Mouse (Mus musculus) hindbrain, postnatal 0 days (tissue): ENCODE results near the gene Slc25a5. TPM values are rescaled to one million over a fixed set of nuclear protein-coding genes. Genes with fewer than 3 reads are reported as not detected.

Experiments
- ATAC-seq: fragments of 200-750 bp; cut with Nextera tagmentation; 2 replicates; pipeline ENCODE4 v1.8.0; 2017; ENCODE audit warnings: mild to moderate bottlenecking, moderate TSS enrichment, moderate library complexity
- DNase-seq: peaks from one replicate; pipeline ENCODE4 v3.0.0-alpha.2; 2015; ENCODE audit warnings: low spot score
- H3K27ac ChIP-seq: fragments of 300-500 bp; sonication (generic); 2 replicates; pipeline ENCODE4 v1.5.1; 2014; ENCODE audit warnings: mild to moderate bottlenecking
- H3K27me3 ChIP-seq: fragments of 300-500 bp; sonication (generic); 2 replicates; pipeline ENCODE4 v1.6.1; 2014; ENCODE audit warnings: low read length, mixed read lengths; ENCODE audit not compliant: insufficient read depth
- H3K36me3 ChIP-seq: fragments of 300-500 bp; sonication (generic); 2 replicates; pipeline ENCODE4 v1.6.1; 2014; ENCODE audit warnings: low read length, mixed read lengths; ENCODE audit not compliant: insufficient read depth
- H3K4me1 ChIP-seq: fragments of 300-500 bp; sonication (generic); 2 replicates; pipeline ENCODE4 v1.6.1; 2014; ENCODE audit warnings: antibody characterized with exemption, low read length, mixed read lengths; ENCODE audit not compliant: insufficient read depth
- H3K4me2 ChIP-seq: fragments of 300-500 bp; sonication (generic); 2 replicates; pipeline ENCODE4 v1.6.1; 2014; ENCODE audit warnings: low read depth, mild to moderate bottlenecking, low read length, moderate library complexity, mixed read lengths
- H3K4me3 ChIP-seq: fragments of 300-500 bp; sonication (generic); 2 replicates; pipeline ENCODE4 v1.5.1; 2014; ENCODE audit warnings: low read length
- H3K9ac ChIP-seq: fragments of 300-500 bp; sonication (generic); replicated peaks from 2 replicates; pipeline ENCODE4 v1.6.1; 2014; ENCODE audit warnings: mild to moderate bottlenecking, low read length, moderate library complexity, mixed read lengths
- H3K9me3 ChIP-seq: fragments of 300-500 bp; sonication (generic); 2 replicates; pipeline ENCODE4 v1.6.1; 2016; ENCODE audit warnings: low read length, mixed read lengths
- CTCF ChIP-seq: IDR thresholded peaks from 2 replicates; pipeline ENCODE4 v1.5.1; 2016; ENCODE audit warnings: antibody characterized with exemption, control low read depth, low read depth
- WGBS: fragments of 180-500 bp; shearing (Covaris S2); extraction: QIAGEN DNeasy Blood & Tissue Kit; methylation state at CpG from one replicate; pipeline ENCODE4 v1.1.7; 2014; 5-methylcytosine and 5-hydroxymethylcytosine counted together
- polyA plus RNA-seq: library from polyadenylated mRNA; unstranded; fragments of >200 nt; fragmentation: Nextera tagmentation; extraction: Ambion mirVana; gene quantifications from 2 replicates; pipeline ENCODE4 v1.2.1, GENCODE M21; 2015
- total RNA-seq: library from RNA; depleted of rRNA; stranded (reverse); fragments of >200 nt; gene quantifications from 2 replicates; pipeline ENCODE4 v1.2.3, GENCODE M21; 2014

Gene Slc25a5
- total and polyA plus RNA-seq, 2 experiments from 2014 or later: 546 to 693 TPM

GRCm38 (mm10) chrX:36820201-36820600 lies 24.8 kb downstream of the Slc25a5 start:
- Histone ChIP-seq H3K27ac (no peak overlapping the region), H3K4me1 (no peaks in the 10 kb centered on the region), H3K4me3 (no peak overlapping the region), H3K27me3 (no peaks in the 10 kb centered on the region), H3K9ac (no peak overlapping the region), H3K9me3 (no peaks in the 10 kb centered on the region), H3K4me2 (no peak overlapping the region), H3K36me3 (no peaks in the 10 kb centered on the region)
- 17% methylated on average over 4 of the region's 4 CpGs for WGBS
- ATAC-seq (peak; percentile 59), DNase-seq (peak; percentile 65)
- TF ChIP-seq CTCF: peak; percentile 69

GRCm38 (mm10) chrX:36823932-36824711 lies 28.7 kb downstream of the Slc25a5 start:
- no peaks in the 10 kb centered on the region for H3K4me1 ChIP-seq
- 76% methylated on average over 10 of the region's 10 CpGs for WGBS
- H3K27me3 ChIP-seq: no peaks in the 10 kb centered on the region
- H3K36me3 ChIP-seq: no peaks in the 10 kb centered on the region
- H3K9ac ChIP-seq: no peak overlapping the region
- no peak for DNase-seq
- no peaks in the 10 kb centered on the region for H3K9me3 ChIP-seq
- H3K27ac ChIP-seq: no peak overlapping the region
- ATAC-seq: no peak
- H3K4me3 ChIP-seq: no peak overlapping the region
- no peak for TF ChIP-seq CTCF
- no peak overlapping the region for H3K4me2 ChIP-seq

DNA sequence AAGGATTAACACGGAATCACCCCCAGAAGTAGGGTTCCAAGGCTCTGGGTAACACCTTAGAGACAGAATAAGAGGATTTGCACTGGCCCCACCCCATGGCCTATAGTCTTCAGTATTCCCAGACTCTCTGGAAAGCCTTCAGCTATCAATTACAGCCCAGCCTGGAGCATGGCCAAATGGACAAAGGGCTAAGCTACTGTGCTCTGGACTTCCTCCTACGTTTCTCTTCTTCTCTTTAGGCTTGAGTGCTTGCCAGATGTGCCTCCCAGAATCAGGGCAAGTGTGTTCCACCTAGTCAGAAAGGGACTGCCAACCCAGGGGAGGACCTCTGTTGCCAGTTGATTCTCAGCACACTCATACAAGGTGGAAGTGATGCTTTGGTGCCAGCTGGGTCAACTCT lies 29.6 kb downstream of the Slc25a5 start:
- TF ChIP-seq CTCF: no peak
- WGBS: 53% methylated on average over 2 of the region's 2 CpGs
- no peaks in the 10 kb centered on the region for H3K36me3 ChIP-seq
- DNase-seq: no peak
- H3K4me1 ChIP-seq: no peaks in the 10 kb centered on the region
- ATAC-seq: no peak
- no peak overlapping the region for H3K4me3 ChIP-seq
- H3K27me3 ChIP-seq: no peaks in the 10 kb centered on the region
- no peak overlapping the region for H3K9ac ChIP-seq
- H3K27ac ChIP-seq: no peak overlapping the region
- no peak overlapping the region for H3K4me2 ChIP-seq
- H3K9me3 ChIP-seq: no peaks in the 10 kb centered on the region

GRCm38 (mm10) chrX:36826873-36827272 lies 31.4 kb downstream of the Slc25a5 start:
- Histone ChIP-seq H3K4me3 (no peak overlapping the region), H3K4me1 (no peaks in the 10 kb centered on the region), H3K27ac (no peak overlapping the region), H3K27me3 (no peaks in the 10 kb centered on the region), H3K4me2 (no peak overlapping the region), H3K9ac (no peak overlapping the region), H3K9me3 (no peaks in the 10 kb centered on the region), H3K36me3 (no peaks in the 10 kb centered on the region)
- no peak for TF ChIP-seq CTCF
- ATAC-seq: no peak
- DNase-seq: no peak
- 83% methylated on average over 5 of the region's 5 CpGs for WGBS

GRCm38 (mm10) chrX:36830271-36830670 lies 34.8 kb downstream of the Slc25a5 start:
- 37% methylated on average over 5 of the region's 5 CpGs for WGBS
- peak; percentile 52 for TF ChIP-seq CTCF
- Histone ChIP-seq H3K27ac (no peak overlapping the region), H3K4me3 (no peak overlapping the region), H3K36me3 (no peaks in the 10 kb centered on the region), H3K9ac (no peak overlapping the region), H3K4me1 (no peaks in the 10 kb centered on the region), H3K4me2 (no peak overlapping the region), H3K9me3 (no peaks in the 10 kb centered on the region), H3K27me3 (no peaks in the 10 kb centered on the region)
- DNase-seq (peak; percentile 67), ATAC-seq (peak; percentile 59; the same call in 1 of the 2 replicates)

DNA sequence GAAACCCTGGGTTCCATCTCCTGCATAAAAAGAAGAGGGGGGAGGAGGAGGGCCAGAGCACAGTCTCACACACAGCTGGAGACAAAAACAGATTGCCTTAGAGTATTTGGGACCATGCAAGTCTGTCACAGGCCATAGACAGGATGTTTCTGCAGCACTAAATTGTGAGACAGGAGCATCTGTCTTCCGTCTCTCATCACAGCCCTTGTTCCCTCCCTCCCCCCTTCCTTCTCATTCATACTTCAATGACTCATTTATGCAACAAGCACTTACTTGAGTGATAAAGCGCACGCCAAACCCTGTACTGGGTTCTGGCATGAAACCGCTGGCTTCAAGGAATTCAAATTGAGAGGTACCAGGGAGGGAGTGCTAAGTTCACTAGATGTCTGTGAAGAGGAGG lies 36.2 kb downstream of the Slc25a5 start:
- Histone ChIP-seq H3K4me1 (no peaks in the 10 kb centered on the region), H3K4me2 (no peak overlapping the region), H3K36me3 (no peaks in the 10 kb centered on the region), H3K9me3 (no peaks in the 10 kb centered on the region), H3K27me3 (no peaks in the 10 kb centered on the region), H3K4me3 (no peak overlapping the region), H3K27ac (no peak overlapping the region), H3K9ac (no peak overlapping the region)
- TF ChIP-seq CTCF: no peak
- no peak for DNase-seq
- WGBS: 75% methylated on average over 4 of the region's 4 CpGs
- no peak for ATAC-seq

- no peaks in the 10 kb centered on the region for H3K36me3 ChIP-seq
- peak overlapping the region; percentile 53 for H3K4me2 ChIP-seq
- peak overlapping the region; percentile 19 for H3K4me3 ChIP-seq
- peak; percentile 78 for TF ChIP-seq CTCF
- ATAC-seq (peak; percentile 81), DNase-seq (peak; percentile 79)
- H3K9me3 ChIP-seq: no peaks in the 10 kb centered on the region
- 0 out of 2 replicates have a peak overlapping the region, but pooled peaks have one; percentile 36 for H3K27ac ChIP-seq
- no peaks in the 10 kb centered on the region for H3K27me3 ChIP-seq
- 34% methylated on average over 19 of the region's 19 CpGs for WGBS
- peak overlapping the region; percentile 24; the same call in 1 of the 2 replicates for H3K9ac ChIP-seq
- no peaks in the 10 kb centered on the region for H3K4me1 ChIP-seq
These were observed 38.1 kb downstream of the Slc25a5 start for GRCm38 (mm10) chrX:36833397-36834084.
